Mouse (Mus musculus): ENCODE measurements around the gene Zfp386. TPM values are rescaled to one million over a fixed set of nuclear protein-coding genes. Genes with fewer than 3 reads are reported as not detected.

Zfp386 gene
- polyA plus RNA-seq, 1 experiment, result 6.6 TPM

GRCm38 (mm10) chr12:116094765-116095555 is 47.4 kb downstream of the Zfp386 start:
- no peaks in the 10 kb centered on the region for H3K79me2 ChIP-seq (ENCODE audit: control insufficient read depth, insufficient read depth)
- TF ChIP-seq MAX (IDR thresholded peaks at IDR 0.05) (no peak), CTCF (IDR thresholded peaks at IDR 0.05; ENCODE audit: control insufficient read depth, insufficient read depth, insufficient read length) (no peak), FOSL1 (IDR thresholded peaks at IDR 0.05; ENCODE audit: insufficient read depth, low read length, poor library complexity, severe bottlenecking) (no peak), MYOG (IDR thresholded peaks at IDR 0.05; ENCODE audit: control insufficient read depth, extremely low read depth, insufficient read length) (no peak), MYOD1 (IDR thresholded peaks at IDR 0.05; ENCODE audit: control insufficient read depth, insufficient read length, low read depth) (no peak), CEBPB (IDR thresholded peaks at IDR 0.05; ENCODE audit: low read depth) (no peak), USF1 (IDR thresholded peaks at IDR 0.05; ENCODE audit: low read depth) (no peak)
- H3K36me3 ChIP-seq (ENCODE audit: control insufficient read depth, insufficient read depth), result no peaks in the 10 kb centered on the region
- no peaks in the 10 kb centered on the region for H3K79me3 ChIP-seq (ENCODE audit: low read depth)
- no peaks in the 10 kb centered on the region for H3K27me3 ChIP-seq (ENCODE audit: control insufficient read depth, insufficient read depth, insufficient read length)
- no peak overlapping the region for H3ac ChIP-seq (ENCODE audit: control insufficient read depth, insufficient read length, low read depth)
- H3K4me3 ChIP-seq (ENCODE audit: insufficient read depth, poor library complexity, severe bottlenecking), result no peak overlapping the region

GRCm38 (mm10) chr12:116096361-116096904 is 48.9 kb downstream of the Zfp386 start:
- H3K36me3 ChIP-seq (ENCODE audit: control insufficient read depth, insufficient read depth), result no peaks in the 10 kb centered on the region
- H3K79me2 ChIP-seq (ENCODE audit: control insufficient read depth, insufficient read depth), result no peaks in the 10 kb centered on the region
- H3ac ChIP-seq (ENCODE audit: control insufficient read depth, insufficient read length, low read depth), result no peak overlapping the region
- no peaks in the 10 kb centered on the region for H3K27me3 ChIP-seq (ENCODE audit: control insufficient read depth, insufficient read depth, insufficient read length)
- no peak for TF ChIP-seq CEBPB (IDR thresholded peaks at IDR 0.05; ENCODE audit: low read depth)
- TF ChIP-seq FOSL1 (IDR thresholded peaks at IDR 0.05; ENCODE audit: insufficient read depth, low read length, poor library complexity, severe bottlenecking), result no peak
- no peak for TF ChIP-seq MAX (IDR thresholded peaks at IDR 0.05)
- no peak for TF ChIP-seq MYOD1 (IDR thresholded peaks at IDR 0.05; ENCODE audit: control insufficient read depth, insufficient read length, low read depth)
- TF ChIP-seq CTCF (IDR thresholded peaks at IDR 0.05; ENCODE audit: control insufficient read depth, insufficient read depth, insufficient read length), result no peak
- TF ChIP-seq USF1 (IDR thresholded peaks at IDR 0.05; ENCODE audit: low read depth), result no peak
- no peak for TF ChIP-seq MYOG (IDR thresholded peaks at IDR 0.05; ENCODE audit: control insufficient read depth, extremely low read depth, insufficient read length)
- no peaks in the 10 kb centered on the region for H3K79me3 ChIP-seq (ENCODE audit: low read depth)
- H3K4me3 ChIP-seq (ENCODE audit: insufficient read depth, poor library complexity, severe bottlenecking), result no peak overlapping the region

GRCm38 (mm10) chr12:116097166-116097565 is 49.6 kb downstream of the Zfp386 start:
- Histone ChIP-seq H3K4me3 (ENCODE audit: insufficient read depth, poor library complexity, severe bottlenecking) (no peak overlapping the region), H3K36me3 (ENCODE audit: control insufficient read depth, insufficient read depth) (no peaks in the 10 kb centered on the region), H3K79me3 (ENCODE audit: low read depth) (no peaks in the 10 kb centered on the region), H3K79me2 (ENCODE audit: control insufficient read depth, insufficient read depth) (no peaks in the 10 kb centered on the region), H3K27me3 (ENCODE audit: control insufficient read depth, insufficient read depth, insufficient read length) (no peaks in the 10 kb centered on the region), H3ac (ENCODE audit: control insufficient read depth, insufficient read length, low read depth) (no peak overlapping the region)
- TF ChIP-seq MYOD1 (IDR thresholded peaks at IDR 0.05; ENCODE audit: control insufficient read depth, insufficient read length, low read depth) (no peak), CTCF (IDR thresholded peaks at IDR 0.05; ENCODE audit: control insufficient read depth, insufficient read depth, insufficient read length) (no peak), CEBPB (IDR thresholded peaks at IDR 0.05; ENCODE audit: low read depth) (no peak), FOSL1 (IDR thresholded peaks at IDR 0.05; ENCODE audit: insufficient read depth, low read length, poor library complexity, severe bottlenecking) (no peak), USF1 (IDR thresholded peaks at IDR 0.05; ENCODE audit: low read depth) (no peak), MAX (IDR thresholded peaks at IDR 0.05) (no peak), MYOG (IDR thresholded peaks at IDR 0.05; ENCODE audit: control insufficient read depth, extremely low read depth, insufficient read length) (no peak)

GRCm38 (mm10) chr12:116101945-116102344 is 54.4 kb downstream of the Zfp386 start:
- TF ChIP-seq USF1 (IDR thresholded peaks at IDR 0.05; ENCODE audit: low read depth), result no peak
- TF ChIP-seq MAX (IDR thresholded peaks at IDR 0.05), result no peak
- TF ChIP-seq CTCF (IDR thresholded peaks at IDR 0.05; ENCODE audit: control insufficient read depth, insufficient read depth, insufficient read length), result no peak
- TF ChIP-seq FOSL1 (IDR thresholded peaks at IDR 0.05; ENCODE audit: insufficient read depth, low read length, poor library complexity, severe bottlenecking), result no peak
- TF ChIP-seq CEBPB (IDR thresholded peaks at IDR 0.05; ENCODE audit: low read depth), result no peak
- TF ChIP-seq MYOD1 (IDR thresholded peaks at IDR 0.05; ENCODE audit: control insufficient read depth, insufficient read length, low read depth), result no peak
- no peak for TF ChIP-seq MYOG (IDR thresholded peaks at IDR 0.05; ENCODE audit: control insufficient read depth, extremely low read depth, insufficient read length)
- Histone ChIP-seq H3ac (ENCODE audit: control insufficient read depth, insufficient read length, low read depth) (no peak overlapping the region), H3K79me3 (ENCODE audit: low read depth) (no peaks in the 10 kb centered on the region), H3K36me3 (ENCODE audit: control insufficient read depth, insufficient read depth) (no peaks in the 10 kb centered on the region), H3K79me2 (ENCODE audit: control insufficient read depth, insufficient read depth) (no peaks in the 10 kb centered on the region), H3K27me3 (ENCODE audit: control insufficient read depth, insufficient read depth, insufficient read length) (no peaks in the 10 kb centered on the region), H3K4me3 (ENCODE audit: insufficient read depth, poor library complexity, severe bottlenecking) (no peak overlapping the region)

GRCm38 (mm10) chr12:116109451-116110353 is 62.2 kb downstream of the Zfp386 start:
- Histone ChIP-seq H3K27me3 (ENCODE audit: control insufficient read depth, insufficient read depth, insufficient read length) (no peaks in the 10 kb centered on the region), H3K4me3 (ENCODE audit: insufficient read depth, poor library complexity, severe bottlenecking) (no peak overlapping the region), H3K79me2 (ENCODE audit: control insufficient read depth, insufficient read depth) (no peaks in the 10 kb centered on the region), H3K36me3 (ENCODE audit: control insufficient read depth, insufficient read depth) (no peaks in the 10 kb centered on the region), H3K79me3 (ENCODE audit: low read depth) (no peaks in the 10 kb centered on the region), H3ac (ENCODE audit: control insufficient read depth, insufficient read length, low read depth) (no peak overlapping the region)
- TF ChIP-seq USF1 (IDR thresholded peaks at IDR 0.05; ENCODE audit: low read depth) (peak; percentile 27), MYOD1 (IDR thresholded peaks at IDR 0.05; ENCODE audit: control insufficient read depth, insufficient read length, low read depth) (peak; percentile 63), CEBPB (IDR thresholded peaks at IDR 0.05; ENCODE audit: low read depth) (no peak), MAX (IDR thresholded peaks at IDR 0.05) (no peak), CTCF (IDR thresholded peaks at IDR 0.05; ENCODE audit: control insufficient read depth, insufficient read depth, insufficient read length) (no peak)
